Mouse (Mus musculus): ENCODE results near the gene Rpl22.

DNA sequence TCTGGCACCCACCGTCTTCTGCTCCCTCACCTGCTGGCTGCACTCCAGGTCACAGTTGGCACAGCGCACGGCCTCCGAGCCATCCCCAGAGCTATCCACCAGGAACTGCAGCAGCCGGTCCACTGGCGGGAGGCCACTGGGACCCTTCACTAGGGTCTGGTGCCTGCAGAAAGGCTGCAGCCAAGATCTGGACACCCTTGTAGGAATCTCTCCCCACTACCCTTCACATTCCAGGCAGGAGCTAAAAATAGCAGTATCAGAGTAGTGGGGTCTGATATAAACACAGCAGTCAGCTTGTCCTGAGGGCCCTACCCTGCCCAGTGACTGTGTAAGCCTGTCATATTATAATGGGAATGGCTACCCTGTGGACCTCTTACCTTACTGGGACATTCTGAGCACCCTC lies 7.9 kb upstream of the Rpl22 start:
- TF ChIP-seq CTCF (IDR thresholded peaks at IDR 0.05; ENCODE audit: extremely low read depth, insufficient read length, insufficient replicate concordance, low read depth, low read length) (no peak), POLR2A (IDR thresholded peaks at IDR 0.05; ENCODE audit: low read depth, low read length) (no peak)

Measured in small intestine, adult 2 months (tissue).